Mouse (Mus musculus) activated CD4-positive, CD25-positive, alpha-beta regulatory T cell, adult 4 months (primary cell): ENCODE results near the gene Islr. TPM values are rescaled to one million over a fixed set of nuclear protein-coding genes. Genes with fewer than 3 reads are reported as not detected.

Source experiments
- ATAC-seq: one replicate; pipeline ENCODE4 v1.8.0; 2017
- polyA plus RNA-seq, 2 experiments: library from polyadenylated mRNA; unstranded; fragments of 100-300 nt; shearing (Covaris generic); gene quantifications; one replicate each; pipeline ENCODE4 v1.2.1; 2017

The Islr gene
- polyA plus RNA-seq, 2 experiments from 2014 or later, result 0.32 TPM; not detected in 1

DNA sequence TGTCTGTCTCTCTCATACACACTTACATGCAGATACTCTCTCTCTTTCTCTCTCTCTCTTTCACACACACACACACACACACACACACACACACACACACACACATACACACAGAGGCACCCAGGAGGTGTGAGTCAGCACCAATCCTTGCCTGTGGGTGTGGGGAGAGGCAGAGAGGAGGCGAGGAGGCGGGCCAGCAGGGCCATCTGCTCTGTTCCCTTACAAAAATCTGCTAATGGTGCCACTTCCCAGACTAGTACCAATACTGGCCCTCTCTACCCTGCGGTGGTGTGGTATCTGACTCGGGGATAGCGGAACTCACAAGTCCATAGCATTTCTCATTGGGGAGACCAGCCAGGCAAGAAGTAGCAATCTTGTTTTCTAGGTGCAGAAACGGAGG lies 92.7 kb downstream of the Islr start:
- no peak for ATAC-seq

DNA sequence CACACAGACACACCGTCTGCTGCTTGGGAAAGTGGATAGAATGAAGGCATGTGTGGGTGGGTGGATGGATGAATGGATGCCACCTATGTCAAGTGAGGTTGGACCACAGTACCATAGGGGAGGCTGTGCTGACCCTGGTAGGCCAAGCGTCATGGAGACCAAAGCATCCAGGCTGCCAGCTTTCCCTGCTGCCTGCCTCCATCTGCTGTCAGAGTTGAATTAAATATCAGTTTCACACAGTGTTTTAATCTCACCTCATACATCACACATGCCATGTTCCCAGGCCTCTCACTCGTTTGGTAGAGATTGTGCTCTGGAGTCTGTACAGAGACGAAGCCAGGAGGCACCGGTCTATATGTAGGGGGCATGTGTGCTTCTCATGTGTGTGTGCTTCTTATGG lies 93.3 kb downstream of the Islr start:
- no peak for ATAC-seq

DNA sequence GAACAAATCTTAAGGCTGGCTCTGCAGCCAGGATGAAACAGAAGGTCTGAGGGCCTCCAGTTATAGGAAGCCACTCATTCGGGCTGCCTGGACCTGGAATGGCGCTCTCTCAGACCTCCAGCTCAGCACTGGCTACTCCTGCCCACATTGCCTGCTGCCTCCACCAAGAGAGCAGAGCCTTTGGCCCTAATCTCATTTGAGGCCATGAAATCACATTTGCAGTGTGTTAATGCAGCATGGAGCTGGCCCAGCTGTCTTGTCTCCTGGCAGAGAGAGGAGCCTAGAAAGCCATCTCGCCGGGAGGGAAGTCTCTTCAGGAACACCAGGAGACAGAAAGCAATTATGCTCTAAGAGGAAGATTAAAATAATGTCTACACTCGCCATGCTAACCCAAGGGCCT lies 96.6 kb downstream of the Islr start:
- ATAC-seq, result no peak

Other genes starting within 250 kb of the Islr start
- gene Cyp11a1, start 197.9 kb downstream of the Islr start, polyA plus RNA-seq, result not detected
- 1 to 10 TPM; 3.1 to 3.8 TPM for gene Stra6, start 140.5 kb downstream of the Islr start, polyA plus RNA-seq
- not detected for gene Ccdc33, start 85.5 kb downstream of the Islr start, polyA plus RNA-seq
- not detected for gene Islr2, start within 50 bp of the Islr start, polyA plus RNA-seq
- gene Pml, start 45.5 kb upstream of the Islr start, polyA plus RNA-seq, result 10 to 100 TPM; 33.7 to 49.3 TPM
- gene Stoml1, start 48.9 kb upstream of the Islr start, polyA plus RNA-seq, result 10 to 100 TPM; 21.1 to 23.9 TPM
- gene Loxl1, start 108.9 kb upstream of the Islr start, polyA plus RNA-seq, result not detected
- not detected for gene Tbc1d21, start 166.1 kb upstream of the Islr start, polyA plus RNA-seq